Mouse (Mus musculus): Measurements from ENCODE around the gene Sh3bp2.
A peak's percentile ranks its signal among the peaks of the same experiment; 100 is the strongest.

GRCm38 (mm10) chr5:34549483-34550221 lies 24.0 kb downstream of the Sh3bp2 start:
- TF ChIP-seq CTCF (IDR thresholded peaks at IDR 0.05 in 2 of 3, conservative IDR thresholded peaks at IDR 0.05 in 1 of 3; ENCODE audit: control insufficient read depth in 1 of 3, insufficient read depth in 1 of 3, low read depth in 2 of 3, low read length in 3 of 3, poor library complexity in 1 of 3, severe bottlenecking in 1 of 3), result no peak
- TF ChIP-seq MYC (IDR thresholded peaks at IDR 0.05; ENCODE audit: low read depth, low read length), result no peak
- no peak for TF ChIP-seq USF2 (IDR thresholded peaks at IDR 0.05; ENCODE audit: borderline replicate concordance in 1 of 2, insufficient read depth in 1 of 2, low read depth in 1 of 2, low read length in 2 of 2)
- TF ChIP-seq EP300 (IDR thresholded peaks at IDR 0.05; ENCODE audit: low read depth in 1 of 2, low read length in 2 of 2), result no peak
- no peak for TF ChIP-seq TCF12 (IDR thresholded peaks at IDR 0.05; ENCODE audit: low read depth, low read length)
- TF ChIP-seq NRF1 (IDR thresholded peaks at IDR 0.05; ENCODE audit: insufficient read depth, low read depth, low read length, poor library complexity, severe bottlenecking), result no peak
- no peak for TF ChIP-seq MAZ (IDR thresholded peaks at IDR 0.05; ENCODE audit: low read depth, low read length)
- peak; percentile 36 to 49; a peak in 1 of 4 replicates for TF ChIP-seq POLR2A (IDR thresholded peaks at IDR 0.05; ENCODE audit: control insufficient read depth in 1 of 2, insufficient read depth in 1 of 2, low read depth in 1 of 2, low read length in 2 of 2, poor library complexity in 1 of 2)

Measured in MEL (cell line).